Mouse (Mus musculus): ENCODE data around the gene Arhgap5.

DNA sequence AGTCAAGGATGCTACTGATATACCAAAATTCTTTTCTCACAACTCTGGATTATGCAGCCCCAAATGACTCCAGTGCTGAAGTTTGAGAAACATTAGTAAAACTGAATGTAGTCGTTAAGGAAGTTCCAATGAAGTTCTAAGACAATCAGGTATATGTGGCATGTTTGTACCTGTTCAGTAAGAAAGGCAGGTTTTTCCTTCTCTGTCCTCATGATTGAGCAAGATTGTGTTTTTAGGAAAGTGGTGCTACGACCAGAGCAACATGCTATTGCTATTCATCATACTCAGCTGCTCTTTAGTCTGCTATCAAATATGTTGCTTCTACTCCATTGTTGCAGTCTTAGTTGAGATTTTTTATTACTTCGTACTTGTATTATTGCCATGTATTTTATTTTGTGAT lies 26.0 kb downstream of the Arhgap5 start:
- no peak for TF ChIP-seq POLR2A (IDR thresholded peaks at IDR 0.05; ENCODE audit: low read depth, low read length)
- TF ChIP-seq CTCF (conservative IDR thresholded peaks at IDR 0.05; ENCODE audit: insufficient read depth, insufficient read length, low read depth, low read length), result no peak

Data from kidney, adult 2 months (tissue).